7 mouse cellular contexts compared by ENCODE assay signal in genomic region chr4:152226901-152227486, GRCm38 (mm10). TPM values are rescaled to one million over a fixed set of nuclear protein-coding genes. Genes with fewer than 3 reads are reported as not detected.
DNase-seq lines count a peak whose midpoint lies in the region; ATAC-seq and TF ChIP-seq lines count a peak whose summit lies in the region.

No protein-coding gene starts in this region.

- H3K4me1 ChIP-seq in lung, embryonic 14.5 days (ENCODE audit: insufficient read depth) = peaks cover 3% of the 10 kb centered on the region; the same call in 1 of the 2 replicates
- H3K4me1 ChIP-seq in forebrain, embryonic 16.5 days (replicated peaks; ENCODE audit: control insufficient read depth, insufficient read depth, low read length) = peaks cover 18% of the 10 kb centered on the region
- peaks cover 23% of the 10 kb centered on the region for H3K4me1 ChIP-seq in small intestine, adult 2 months (ENCODE audit: control insufficient read depth, insufficient read depth, insufficient read length, low read length)

- H3K9ac ChIP-seq in lung, embryonic 14.5 days = no peak overlapping the region
- no peak overlapping the region for H3K9ac ChIP-seq in forebrain, embryonic 16.5 days (replicated peaks; ENCODE audit: low read depth, low read length)

- H3K4me2 ChIP-seq in lung, embryonic 14.5 days = no peak overlapping the region
- no peak overlapping the region for H3K4me2 ChIP-seq in forebrain, embryonic 16.5 days (ENCODE audit: low read length)

- no peak for TF ChIP-seq POLR2A in small intestine, adult 2 months (IDR thresholded peaks at IDR 0.05; ENCODE audit: low read depth, low read length)

- TF ChIP-seq CTCF in lung, embryonic 14.5 days (IDR thresholded peaks at IDR 0.05; ENCODE audit: low read depth) = no peak
- TF ChIP-seq CTCF in small intestine, adult 2 months (IDR thresholded peaks at IDR 0.05; ENCODE audit: extremely low read depth, insufficient read length, insufficient replicate concordance, low read depth, low read length) = no peak

- no peaks in the 10 kb centered on the region for H3K9me3 ChIP-seq in lung, embryonic 14.5 days (ENCODE audit: low read depth, low read length)
- no peaks in the 10 kb centered on the region for H3K9me3 ChIP-seq in forebrain, embryonic 16.5 days (ENCODE audit: control insufficient read depth, low read length)

- WGBS in lung, embryonic 14.5 days = 78% methylated on average over 13 of the region's 13 CpGs
- WGBS in forebrain, embryonic 16.5 days = 58% methylated on average over 13 of the region's 13 CpGs
- WGBS in small intestine, adult 2 months = 82% methylated on average over 13 of the region's 13 CpGs

- H3K27me3 ChIP-seq in lung, embryonic 14.5 days (ENCODE audit: insufficient read depth, low read length) = no peaks in the 10 kb centered on the region
- no peaks in the 10 kb centered on the region for H3K27me3 ChIP-seq in forebrain, embryonic 16.5 days (replicated peaks; ENCODE audit: control insufficient read depth, insufficient read depth, low read length)
- H3K27me3 ChIP-seq in small intestine, adult 2 months (ENCODE audit: control insufficient read depth, insufficient read depth, low read length) = no peaks in the 10 kb centered on the region

- no peak for ATAC-seq in lung, embryonic 14.5 days (ENCODE audit: insufficient read depth)
- peak; percentile 70 for ATAC-seq in forebrain, embryonic 16.5 days

- peaks cover 8% of the 10 kb centered on the region; the same call in 1 of the 2 replicates for H3K36me3 ChIP-seq in lung, embryonic 14.5 days (ENCODE audit: insufficient read depth)
- H3K36me3 ChIP-seq in forebrain, embryonic 16.5 days (ENCODE audit: control insufficient read depth, insufficient read depth) = 0 out of 2 replicates have a peak, but pooled peaks cover 4% of the 10 kb centered on the region
- H3K36me3 ChIP-seq in small intestine, adult 2 months (ENCODE audit: control insufficient read depth, insufficient read depth, low read length) = peaks cover 9% of the 10 kb centered on the region; the same call in 1 of the 2 replicates

- no peak overlapping the region for H3K27ac ChIP-seq in lung, embryonic 14.5 days (ENCODE audit: low read depth)
- peak overlapping the region; percentile 76 for H3K27ac ChIP-seq in forebrain, embryonic 16.5 days (ENCODE audit: low read length)
- H3K27ac ChIP-seq in small intestine, adult 2 months (ENCODE audit: insufficient read depth, low read depth, low read length) = peak overlapping the region; percentile 4

- no peak overlapping the region for H3K4me3 ChIP-seq in lung, embryonic 14.5 days (ENCODE audit: low read depth, low read length)
- H3K4me3 ChIP-seq in forebrain, embryonic 16.5 days (replicated peaks; ENCODE audit: low read length) = no peak overlapping the region
- no peak overlapping the region for H3K4me3 ChIP-seq in small intestine, adult 2 months (ENCODE audit: low read depth, low read length)

- peak; percentile 7 for DNase-seq in lung, embryonic 14.5 days
- no peak for DNase-seq in lung, adult 18-20 months
- DNase-seq in left cerebral cortex, adult 18-20 months (ENCODE audit: low spot score in 2 of 2) = peak; percentile 60 to 83
- no peak for DNase-seq in kidney, adult 11 months
- no peak for DNase-seq in B cell, adult 2 months

RNA-seq across cellular contexts. Expression of gene Gpr153, which starts 47.0 kb away (rescaled TPM):
- 19.5 and 20.0 TPM in 2 replicates for polyA plus RNA-seq in lung, embryonic 14.5 days (2014; fragmentation: Nextera tagmentation; extraction: Ambion mirVana)
- polyA plus RNA-seq in forebrain, embryonic 16.5 days (2015; fragmentation: Nextera tagmentation; extraction: Ambion mirVana) = 4.4 and 6.2 TPM in 2 replicates
- total RNA-seq in left cerebral cortex, adult 18-20 months (2021) = 10 to 100 TPM; 26.8 to 33.4 TPM
- 9.4 and 11.6 TPM in 2 replicates for polyA plus RNA-seq in small intestine, adult 2 months (2012; rRNA removed)

RNA-seq across cellular contexts. Expression of gene Acot7, which starts 49.1 kb away (rescaled TPM):
- polyA plus RNA-seq in lung, embryonic 14.5 days (2014; fragmentation: Nextera tagmentation; extraction: Ambion mirVana) = 50.3 and 55.8 TPM in 2 replicates
- 210 and 269 TPM in 2 replicates for polyA plus RNA-seq in forebrain, embryonic 16.5 days (2015; fragmentation: Nextera tagmentation; extraction: Ambion mirVana)
- total RNA-seq in left cerebral cortex, adult 18-20 months (2021) = 100 to 1,000 TPM; 328 to 345 TPM
- 30.0 and 33.4 TPM in 2 replicates for polyA plus RNA-seq in small intestine, adult 2 months (2012; rRNA removed)

Comparison
In these comparisons a context has a peak if more than half of its experiments do, and no peak if none do; other contexts are left out.
1. DNase-seq: peak in lung, embryonic 14.5 days (single experiment) and left cerebral cortex, adult 18-20 months (2 of 2); none in lung, adult 18-20 months (0 of 2), kidney, adult 11 months (single experiment) and B cell, adult 2 months (0 of 2).